Mouse (Mus musculus) kidney, adult 2 months (tissue): ENCODE results near the gene Mfap5.

Source experiments
- CTCF ChIP-seq: fragments of 200-500 bp; conservative IDR thresholded peaks from 2 replicates; pipeline ENCODE4 v1.5.1; 2011; ENCODE audit warnings: low read depth, mild to moderate bottlenecking, control low read depth, low read length, moderate library complexity, mixed read lengths; ENCODE audit not compliant: insufficient read depth, insufficient read length
- POLR2A ChIP-seq: fragments of 200-500 bp; IDR thresholded peaks from one replicate; pipeline ENCODE4 v1.6.1; 2011; ENCODE audit warnings: low read depth, low read length, control low read depth

- TF ChIP-seq CTCF (peak; percentile 89), POLR2A (no peak)
These were observed 56.8 kb downstream of the Mfap5 start for GRCm38 (mm10) chr6:122562463-122562862.
